Mouse (Mus musculus) CH12F3 (cell line): ENCODE measurements at regions not wholly inside any gene's neighbourhood (a gene's known extent, or its start where the extent isn't known, plus 50 kb on each side); places are given as distances from the start of the nearest gene placed in this dataset.

Experiments
- in situ Hi-C: fragments of 300-500 bp; cut with MboI; formaldehyde crosslinking; loops from 2 replicates; pipeline ENCODE4 v1.14.3; 2020; ENCODE audit warnings: low sequenced_read_pairs

GRCm38 (mm10) chr1:151045334-151045733, 52.1 kb upstream of the Hmcn1 start:
- in situ Hi-C loops: loop anchor here (25.0 kb wide), 1 partner anchor 667 kb away; no protein-coding TSS in a partner anchor

GRCm38 (mm10) chr1:151046626-151047025, 53.4 kb upstream of the Hmcn1 start:
- in situ Hi-C loops: loop anchor here (25.0 kb wide), 1 partner anchor 666 kb away; no protein-coding TSS in a partner anchor

- in situ Hi-C loops: loop anchor here (25.0 kb wide), 1 partner anchor 662 kb away; no protein-coding TSS in a partner anchor
These were observed 56.7 kb upstream of the Hmcn1 start for GRCm38 (mm10) chr1:151049726-151050506.

GRCm38 (mm10) chr1:151050507-151050816, 57.2 kb upstream of the Hmcn1 start:
- in situ Hi-C loops: no loop called here

- in situ Hi-C loops: no loop called here
These were observed 60.0 kb upstream of the Hmcn1 start for GRCm38 (mm10) chr1:151053268-151053667.

- in situ Hi-C loops: no loop called here
These were observed 62.2 kb upstream of the Hmcn1 start for GRCm38 (mm10) chr1:151055396-151055795.

GRCm38 (mm10) chr1:151059546-151060136, 66.4 kb upstream of the Hmcn1 start:
- in situ Hi-C loops: no loop called here

GRCm38 (mm10) chr1:151065090-151065567, 71.9 kb upstream of the Hmcn1 start:
- in situ Hi-C loops: no loop called here

- in situ Hi-C loops: no loop called here
These were observed 73.3 kb upstream of the Hmcn1 start for GRCm38 (mm10) chr1:151066379-151067128.

GRCm38 (mm10) chr1:151074508-151075314, 81.5 kb upstream of the Hmcn1 start:
- in situ Hi-C loops: loop anchor here (10.0 kb wide), 1 partner anchor 280 kb away; no protein-coding TSS in a partner anchor

- in situ Hi-C loops: loop anchor here (10.0 kb wide), 1 partner anchor 279 kb away; no protein-coding TSS in a partner anchor
These were observed 82.3 kb upstream of the Hmcn1 start for GRCm38 (mm10) chr1:151075541-151075940.

GRCm38 (mm10) chr1:151078909-151079522, 85.8 kb upstream of the Hmcn1 start:
- in situ Hi-C loops: loop anchor here (10.0 kb wide), 1 partner anchor 276 kb away; no protein-coding TSS in a partner anchor

GRCm38 (mm10) chr1:151079614-151080360, 86.6 kb upstream of the Hmcn1 start:
- in situ Hi-C loops: loop anchor here (10.0 kb wide), 1 partner anchor 275 kb away; no protein-coding TSS in a partner anchor

- in situ Hi-C loops: no loop called here
These were observed 87.3 kb upstream of the Hmcn1 start for GRCm38 (mm10) chr1:151080510-151080980.

- in situ Hi-C loops: no loop called here
These were observed 89.3 kb upstream of the Hmcn1 start for GRCm38 (mm10) chr1:151082510-151083033.

- in situ Hi-C loops: no loop called here
These were observed 90.6 kb upstream of the Hmcn1 start for GRCm38 (mm10) chr1:151083806-151084205.

- in situ Hi-C loops: no loop called here
These were observed 93.0 kb upstream of the Hmcn1 start for GRCm38 (mm10) chr1:151086111-151086859.

- in situ Hi-C loops: no loop called here
These were observed 94.0 kb upstream of the Hmcn1 start for GRCm38 (mm10) chr1:151087151-151087660.
